Mouse (Mus musculus): ENCODE results near the gene Mmadhc. TPM values are rescaled to one million over a fixed set of nuclear protein-coding genes. Genes with fewer than 3 reads are reported as not detected.

Gene Mmadhc
- 76.2 TPM for polyA plus RNA-seq (2017; shearing (Covaris generic))

GRCm38 (mm10) chr2:50296109-50296986 lies at the start of gene Mmadhc:
Mmadhc (minus strand) TSS chr2:50296801.

Other genes with a start within 250 kb of the Mmadhc start
- not detected for gene Lypd6, start 230.4 kb downstream of the Mmadhc start, polyA plus RNA-seq (2017; shearing (Covaris generic))